Mouse (Mus musculus) G1E (cell line): Measurements from ENCODE around the gene Olfr770.

ENCODE experiments used
- CTCF ChIP-seq: IDR thresholded peaks from 2 replicates; pipeline ENCODE4 v1.5.1; 2012; ENCODE audit warnings: low read depth, low read length, inconsistent platforms, mixed read lengths
- GATA1 ChIP-seq: IDR thresholded peaks from 2 replicates; pipeline ENCODE4 v1.6.1; 2012; ENCODE audit warnings: borderline replicate concordance, low read length, inconsistent platforms, mixed read lengths

DNA sequence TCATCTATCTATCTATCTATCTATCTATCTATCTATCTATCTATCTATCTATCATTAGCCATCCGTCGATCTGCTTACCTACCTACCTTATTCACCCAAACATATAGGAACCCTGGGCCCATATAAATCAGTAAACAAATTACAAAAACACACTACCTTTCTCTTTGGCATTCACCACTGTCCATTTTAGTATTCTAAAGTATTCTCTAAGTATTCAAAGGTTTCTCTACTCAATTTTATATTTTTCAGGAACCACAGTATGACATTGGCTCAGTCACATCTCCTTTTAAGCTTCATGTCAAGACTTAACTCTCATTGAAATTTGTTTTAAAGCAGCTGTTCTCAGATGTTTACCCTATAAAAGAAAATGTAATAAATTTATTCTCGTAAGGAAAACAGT is 23.7 kb downstream of the Olfr770 start:
- TF ChIP-seq GATA1, result no peak
- no peak for TF ChIP-seq CTCF
